Mouse (Mus musculus): ENCODE measurements around the gene Pcare.

Pcare gene

DNA sequence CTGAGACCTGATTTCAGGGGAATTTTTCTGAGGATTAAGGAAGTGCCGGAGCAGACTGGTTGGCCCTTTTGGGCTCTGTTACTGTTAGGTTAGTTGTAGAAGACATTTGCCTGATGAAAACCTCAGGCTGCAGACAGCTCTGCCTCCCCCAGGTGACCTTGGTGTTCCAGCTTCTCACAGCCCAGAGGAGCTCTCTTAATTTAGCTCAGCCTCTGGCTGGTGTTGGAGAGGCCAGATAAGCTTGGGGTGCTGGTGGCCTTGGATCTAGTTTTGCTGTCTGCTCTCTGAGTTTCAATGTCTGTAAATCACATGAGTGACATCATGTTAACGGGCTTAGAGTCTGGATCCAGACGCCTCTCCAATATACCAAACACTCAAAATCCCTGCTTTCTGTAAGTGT is 31.7 kb downstream of the Pcare start:
- DNase-seq (ENCODE audit: low spot score): no peak

- DNase-seq (ENCODE audit: low spot score): no peak
These were observed 32.3 kb downstream of the Pcare start for GRCm38 (mm10) chr17:71720434-71720833.

GRCm38 (mm10) chr17:71717881-71718625 is 34.6 kb downstream of the Pcare start:
- no peak for DNase-seq (ENCODE audit: low spot score)

- no peak for DNase-seq (ENCODE audit: low spot score)
These were observed 37.7 kb downstream of the Pcare start for GRCm38 (mm10) chr17:71715034-71715433.

DNA sequence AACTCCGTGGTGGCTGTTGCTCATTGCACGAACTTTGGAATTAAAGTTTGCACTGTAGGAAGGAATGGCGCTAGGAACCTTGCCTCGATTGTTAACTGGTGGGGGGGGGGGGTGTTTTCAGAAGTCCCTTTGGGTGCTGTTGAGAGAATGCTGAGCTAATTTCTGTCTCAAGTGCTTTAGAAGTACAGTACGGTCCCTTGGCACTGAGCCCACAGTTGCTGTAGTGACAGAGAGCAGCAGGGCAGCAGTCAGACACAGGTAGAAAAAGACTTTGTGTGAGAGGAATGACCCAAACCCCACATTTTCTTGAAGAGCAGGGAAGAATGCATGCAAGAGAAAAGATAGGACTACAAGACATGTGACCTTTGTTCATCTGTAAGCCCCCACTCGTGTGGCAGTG is 40.4 kb downstream of the Pcare start:
- no peak for DNase-seq (ENCODE audit: low spot score)

DNA sequence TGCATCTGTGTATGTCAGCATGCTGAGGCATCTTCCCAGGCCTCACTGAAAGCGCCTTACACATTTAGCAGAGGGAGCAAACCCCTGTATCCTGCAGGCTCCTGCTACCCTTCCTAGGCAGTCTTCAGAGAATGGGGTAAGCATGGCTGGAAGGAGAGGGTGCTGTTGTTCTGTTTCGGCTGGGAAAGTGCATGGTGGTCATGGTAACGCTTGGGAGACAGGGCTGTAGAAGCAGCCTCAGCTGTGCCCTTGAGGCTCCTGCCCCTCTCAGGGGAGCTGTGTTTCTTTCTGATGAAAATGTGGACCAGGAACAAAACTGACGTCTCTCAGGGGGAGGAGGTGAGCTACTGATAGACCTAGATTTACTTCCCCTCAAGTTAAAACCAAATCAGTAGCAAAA is 45.0 kb downstream of the Pcare start:
- DNase-seq (ENCODE audit: low spot score): no peak

GRCm38 (mm10) chr17:71705550-71706480 is 46.9 kb downstream of the Pcare start:
- DNase-seq (ENCODE audit: low spot score): no peak

DNA sequence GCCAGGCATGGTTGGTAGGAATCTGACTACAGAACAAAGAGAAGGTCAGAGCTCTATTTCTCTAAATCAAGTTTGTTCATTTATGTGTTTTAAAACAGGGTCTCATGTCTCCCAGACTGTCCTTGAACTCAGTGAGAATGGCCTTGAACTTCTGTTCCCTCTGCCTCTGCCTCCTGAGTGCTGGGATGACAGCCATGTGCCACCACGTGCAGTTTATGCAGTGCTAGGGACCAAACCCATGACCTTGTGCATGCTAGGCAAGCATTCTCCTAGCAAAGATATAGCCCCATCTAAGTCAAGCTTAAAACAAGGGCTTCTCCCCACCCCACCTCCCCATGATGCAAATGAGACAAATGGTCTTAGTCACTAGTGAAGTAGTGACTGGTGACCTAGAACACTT is 47.6 kb downstream of the Pcare start:
- DNase-seq (ENCODE audit: low spot score): no peak

DNA sequence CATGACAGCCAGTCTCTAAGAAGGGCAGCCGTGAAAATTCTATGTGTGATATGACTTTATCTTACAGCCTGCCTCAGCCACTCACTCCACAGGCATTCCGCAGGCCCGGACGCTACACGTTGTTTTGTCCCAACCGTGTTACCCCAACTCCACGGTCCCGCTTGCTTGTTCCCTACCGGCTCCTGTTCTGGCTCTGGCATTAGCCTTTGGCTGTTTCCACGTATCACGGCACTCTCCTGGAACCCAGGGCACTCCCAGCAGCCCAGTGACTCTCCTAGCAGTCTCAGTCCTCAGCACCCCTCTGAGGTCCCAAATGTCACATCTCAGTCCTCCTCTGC is 54.1 kb downstream of the Pcare start:
- no peak for DNase-seq (ENCODE audit: low spot score)

DNA sequence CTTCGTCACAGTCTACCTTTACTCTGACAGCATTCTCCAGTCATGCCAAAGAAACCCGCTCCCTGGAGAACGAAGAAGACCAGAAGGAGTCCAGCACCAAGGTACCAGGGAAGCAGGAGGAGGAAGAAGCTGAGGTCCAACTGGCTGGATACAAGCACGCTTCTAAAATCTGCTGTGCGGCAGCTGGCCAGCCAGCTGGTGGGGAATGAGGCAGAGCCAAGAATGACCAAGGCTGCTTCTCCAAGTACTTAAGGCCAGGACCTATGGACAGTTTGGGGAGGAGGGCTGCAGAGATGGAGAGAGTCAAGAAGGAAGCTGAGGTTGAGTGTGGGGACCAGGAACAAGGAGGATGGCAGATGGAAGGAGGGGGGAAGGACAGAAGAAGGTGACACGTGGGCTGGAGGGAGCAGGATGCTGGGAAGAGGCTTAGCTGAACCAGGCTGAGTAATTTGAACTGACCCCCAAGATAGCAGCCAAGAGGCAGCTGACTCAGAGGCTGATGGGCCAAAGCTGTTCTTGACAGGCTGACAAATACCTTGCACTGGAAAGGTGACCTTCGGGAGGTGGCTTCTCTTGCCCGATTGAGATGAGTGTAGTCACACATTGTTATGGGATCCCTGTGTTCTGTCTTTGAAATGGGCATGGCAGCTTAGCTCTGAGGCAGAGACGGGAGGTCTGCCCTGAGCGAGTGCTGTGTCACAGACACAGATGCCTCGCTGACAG is 54.6 kb downstream of the Pcare start:
- DNase-seq (ENCODE audit: low spot score): no peak

DNA sequence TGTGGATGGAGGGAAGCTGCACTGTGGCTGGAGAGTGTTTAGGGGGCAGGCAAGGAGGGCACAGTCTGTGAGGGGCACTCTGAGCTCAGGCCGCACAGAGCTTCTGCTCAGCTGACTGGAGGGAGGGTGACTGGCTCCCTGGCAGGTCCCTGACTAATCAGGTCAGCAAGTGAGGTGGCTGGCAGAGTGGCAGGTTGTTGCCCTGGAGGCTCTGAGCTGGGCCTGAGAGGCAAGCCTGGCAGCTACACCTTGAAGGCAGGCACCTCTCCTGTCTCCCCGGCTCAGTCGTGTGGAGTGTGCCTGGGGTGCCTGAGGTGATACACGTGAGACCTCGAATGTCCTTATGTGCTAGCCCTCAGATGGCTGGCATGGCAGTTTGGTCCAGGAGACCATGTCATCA is 56.3 kb downstream of the Pcare start:
- DNase-seq (ENCODE audit: low spot score): no peak

DNA sequence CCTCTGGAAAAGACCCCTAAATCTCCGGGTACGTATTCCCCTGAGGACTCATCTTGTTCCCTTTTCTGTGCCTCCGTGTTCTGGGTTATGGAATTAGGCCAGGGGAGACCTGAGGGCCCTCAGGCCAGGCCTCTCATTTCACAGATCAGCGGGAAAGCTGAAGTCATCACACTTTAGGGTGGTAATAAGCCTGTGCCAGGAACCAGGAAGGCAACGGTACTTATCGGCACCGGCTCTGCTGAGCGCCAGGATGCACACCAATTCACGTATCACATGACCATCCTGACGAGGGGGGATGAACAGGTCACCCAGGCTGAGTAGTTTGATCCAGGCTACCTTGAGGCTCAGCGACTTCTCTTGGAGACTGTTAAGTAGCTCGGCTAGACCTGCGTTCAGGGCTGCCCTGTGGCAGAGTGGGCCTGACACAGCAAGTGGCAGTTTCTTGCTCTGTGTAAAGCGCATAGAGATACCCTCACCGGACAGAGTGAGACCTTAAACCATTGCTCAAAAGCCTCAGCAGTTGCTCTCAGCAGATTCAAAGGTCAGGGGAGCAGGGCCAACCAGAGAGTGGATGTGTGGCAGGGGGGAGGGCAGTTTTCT is 56.9 kb downstream of the Pcare start:
- DNase-seq (ENCODE audit: low spot score): no peak

DNA sequence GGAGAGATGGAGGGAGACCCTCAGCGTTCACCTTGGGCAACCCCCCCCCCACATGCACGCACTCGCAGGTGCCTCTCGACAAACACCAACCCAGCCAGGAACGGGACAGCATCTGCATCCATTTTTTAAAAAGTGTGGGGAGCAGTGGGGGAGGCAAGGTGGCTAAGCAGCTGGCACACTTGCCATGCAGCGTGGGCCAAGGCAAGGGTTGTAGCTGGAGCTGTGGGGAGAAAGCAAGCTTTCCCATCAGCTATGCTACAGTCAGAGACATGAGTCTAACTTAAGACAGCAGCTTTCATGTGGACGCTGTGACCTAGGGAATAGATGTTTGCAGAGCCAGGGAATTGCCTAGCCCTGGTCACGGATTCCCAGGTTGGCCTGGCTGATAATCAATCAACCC is 57.5 kb downstream of the Pcare start:
- no peak for DNase-seq (ENCODE audit: low spot score)

DNA sequence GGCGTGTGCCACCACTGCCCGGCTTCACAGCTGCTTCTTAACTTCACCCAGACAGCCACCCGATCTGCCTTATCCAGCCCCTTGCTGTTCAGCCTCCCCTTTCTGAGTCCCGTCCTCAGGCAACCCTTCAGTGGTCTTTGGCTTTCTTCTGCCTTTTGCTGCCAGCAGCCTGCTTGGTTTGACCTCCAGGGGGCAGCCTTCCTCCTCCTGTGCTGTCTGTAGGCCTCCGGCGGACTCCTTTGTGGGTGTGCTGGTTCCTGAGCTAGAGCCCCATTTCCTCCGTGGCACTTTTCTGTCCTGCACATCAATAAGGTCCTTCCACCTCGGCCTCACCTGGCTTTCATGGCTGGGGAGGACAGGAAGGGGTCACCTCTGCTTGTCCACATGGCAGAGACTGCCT is 58.9 kb downstream of the Pcare start:
- DNase-seq (ENCODE audit: low spot score): no peak

Data from yolk sac, embryonic 10.5 days (tissue).